Mouse (Mus musculus): ENCODE measurements around the gene Adcy1. TPM values are rescaled to one million over a fixed set of nuclear protein-coding genes. Genes with fewer than 3 reads are reported as not detected.

Adcy1 gene
- polyA plus RNA-seq, 1 experiment, result not detected

DNA sequence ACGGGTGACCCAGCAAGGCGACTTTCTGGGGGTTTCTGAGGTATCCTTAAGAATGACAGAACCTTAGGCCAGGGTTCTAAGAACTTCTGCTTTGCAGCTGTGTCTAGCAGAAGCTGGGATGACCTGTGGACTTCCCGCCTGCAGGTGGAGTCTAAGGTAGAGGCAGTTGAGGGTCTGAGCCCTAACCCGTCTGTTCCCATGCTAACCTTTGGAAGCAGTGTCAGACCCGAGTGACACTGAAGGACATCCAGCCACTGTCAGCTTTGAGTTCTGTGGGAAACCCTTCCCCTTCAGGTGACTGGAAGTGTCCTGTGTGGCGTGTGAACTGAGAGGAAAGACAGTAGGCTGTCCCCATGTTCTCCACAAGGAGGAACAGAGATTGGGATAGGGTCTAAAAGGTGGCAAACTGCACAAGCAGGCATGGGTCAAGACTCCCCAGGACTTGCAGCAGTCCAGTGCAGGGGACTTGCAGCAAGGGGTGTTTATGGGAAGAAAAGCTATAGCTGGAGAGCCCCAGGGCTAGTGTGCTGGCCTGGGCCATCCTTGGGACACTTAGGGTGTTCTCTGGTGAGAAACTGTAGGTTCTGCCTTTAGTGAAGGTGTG is 8.5 kb upstream of the Adcy1 start:
- Histone ChIP-seq H3K27ac (ENCODE audit: insufficient read depth, low read depth, low read length) (no peak overlapping the region), H3K4me1 (ENCODE audit: control insufficient read depth, insufficient read depth, low read length) (no peaks in the 10 kb centered on the region), H3K4me3 (ENCODE audit: insufficient read depth, low read length) (no peak overlapping the region)
- TF ChIP-seq CTCF (IDR thresholded peaks at IDR 0.05; ENCODE audit: low read depth, low read length) (no peak), POLR2A (IDR thresholded peaks at IDR 0.05; ENCODE audit: borderline replicate concordance, low read depth, low read length) (no peak)

DNA sequence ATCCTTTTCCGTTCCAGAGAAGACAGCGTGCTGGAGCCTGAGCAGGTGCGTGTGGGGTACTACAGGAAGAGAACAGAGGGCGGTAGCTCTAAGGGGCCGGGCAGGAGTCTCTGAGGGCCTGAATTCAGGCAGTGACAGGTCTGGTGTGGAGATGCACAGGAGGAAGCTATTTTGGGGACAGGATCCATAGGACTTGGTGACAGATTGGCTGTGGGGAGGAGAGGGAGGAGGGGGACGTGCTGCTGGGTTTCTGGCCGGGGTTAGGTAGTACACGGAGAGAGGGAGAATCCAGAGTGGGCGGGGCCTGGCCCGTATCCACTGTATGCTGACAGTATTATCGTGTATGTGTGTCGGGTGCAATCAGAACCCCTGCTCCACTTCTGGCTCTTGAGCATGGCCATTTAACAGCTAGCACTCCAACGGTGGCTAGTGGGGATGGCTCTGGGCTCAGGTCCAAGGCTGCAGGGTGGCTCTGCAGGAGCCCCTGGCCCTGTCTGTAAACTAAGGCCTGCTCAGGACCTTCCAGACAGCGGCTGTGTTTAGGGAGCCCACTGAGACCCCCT is 7.8 kb upstream of the Adcy1 start:
- TF ChIP-seq CTCF (IDR thresholded peaks at IDR 0.05; ENCODE audit: low read depth, low read length), result no peak
- TF ChIP-seq POLR2A (IDR thresholded peaks at IDR 0.05; ENCODE audit: borderline replicate concordance, low read depth, low read length), result no peak
- Histone ChIP-seq H3K27ac (ENCODE audit: insufficient read depth, low read depth, low read length) (no peak overlapping the region), H3K4me1 (ENCODE audit: control insufficient read depth, insufficient read depth, low read length) (no peaks in the 10 kb centered on the region), H3K4me3 (ENCODE audit: insufficient read depth, low read length) (no peak overlapping the region)

- no peak overlapping the region for H3K4me3 ChIP-seq (ENCODE audit: insufficient read depth, low read length)
- no peaks in the 10 kb centered on the region for H3K4me1 ChIP-seq (ENCODE audit: control insufficient read depth, insufficient read depth, low read length)
- H3K27ac ChIP-seq (ENCODE audit: insufficient read depth, low read depth, low read length), result no peak overlapping the region
- TF ChIP-seq CTCF (IDR thresholded peaks at IDR 0.05; ENCODE audit: low read depth, low read length), result no peak
- TF ChIP-seq POLR2A (IDR thresholded peaks at IDR 0.05; ENCODE audit: borderline replicate concordance, low read depth, low read length), result no peak
Measured at GRCm38 (mm10) chr11:7056121-7056520, 7.2 kb upstream of the Adcy1 start.

DNA sequence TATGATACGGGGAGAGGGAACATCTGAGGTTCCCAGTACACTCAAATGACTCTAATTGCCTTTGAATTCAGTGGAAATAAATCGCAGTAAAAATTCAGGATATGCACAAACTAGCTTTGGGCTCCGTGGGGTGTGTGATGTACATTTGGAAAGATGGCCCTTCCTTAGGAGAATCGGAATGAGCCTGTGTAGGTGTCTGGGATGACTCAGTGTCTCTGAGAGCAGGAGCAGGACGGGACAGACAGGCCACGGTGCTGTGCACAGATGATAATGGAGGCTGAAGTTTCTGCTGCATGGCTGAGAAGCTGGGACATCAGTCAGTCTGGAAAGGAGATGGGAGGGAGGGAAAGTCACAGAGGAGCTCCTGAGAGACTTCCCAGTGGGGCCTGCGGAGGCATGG is 5.5 kb upstream of the Adcy1 start:
- no peak overlapping the region for H3K27ac ChIP-seq (ENCODE audit: insufficient read depth, low read depth, low read length)
- TF ChIP-seq POLR2A (IDR thresholded peaks at IDR 0.05; ENCODE audit: borderline replicate concordance, low read depth, low read length), result no peak
- TF ChIP-seq CTCF (IDR thresholded peaks at IDR 0.05; ENCODE audit: low read depth, low read length), result no peak
- H3K4me1 ChIP-seq (ENCODE audit: control insufficient read depth, insufficient read depth, low read length), result no peaks in the 10 kb centered on the region
- no peak overlapping the region for H3K4me3 ChIP-seq (ENCODE audit: insufficient read depth, low read length)

DNA sequence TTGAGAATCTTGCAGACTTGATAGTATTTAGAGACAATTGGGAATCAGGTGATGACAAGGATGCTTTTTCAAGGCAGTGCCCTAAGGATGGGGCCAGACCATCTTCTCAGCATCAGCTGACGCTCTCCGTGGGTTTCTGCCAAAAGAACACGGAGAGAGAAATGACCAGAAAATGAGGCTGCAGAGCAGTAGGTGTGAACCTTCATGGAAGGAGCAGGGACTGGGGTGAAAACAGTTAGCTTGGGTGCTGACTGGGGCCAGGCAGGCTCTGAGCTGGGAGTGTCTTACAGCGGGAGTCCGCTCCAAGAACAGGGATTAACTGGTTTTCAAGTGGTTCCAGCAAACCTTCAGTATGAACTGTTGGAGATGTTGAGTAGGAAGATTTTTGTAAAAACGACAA is 1.3 kb upstream of the Adcy1 start:
- H3K4me1 ChIP-seq (ENCODE audit: control insufficient read depth, insufficient read depth, low read length), result no peaks in the 10 kb centered on the region
- no peak for TF ChIP-seq POLR2A (IDR thresholded peaks at IDR 0.05; ENCODE audit: borderline replicate concordance, low read depth, low read length)
- no peak for TF ChIP-seq CTCF (IDR thresholded peaks at IDR 0.05; ENCODE audit: low read depth, low read length)
- no peak overlapping the region for H3K27ac ChIP-seq (ENCODE audit: insufficient read depth, low read depth, low read length)
- H3K4me3 ChIP-seq (ENCODE audit: insufficient read depth, low read length), result no peak overlapping the region

- no peak for TF ChIP-seq POLR2A (IDR thresholded peaks at IDR 0.05; ENCODE audit: borderline replicate concordance, low read depth, low read length)
- Histone ChIP-seq H3K27ac (ENCODE audit: insufficient read depth, low read depth, low read length) (no peak overlapping the region), H3K4me1 (ENCODE audit: control insufficient read depth, insufficient read depth, low read length) (no peaks in the 10 kb centered on the region), H3K4me3 (ENCODE audit: insufficient read depth, low read length) (no peak overlapping the region)
Measured at GRCm38 (mm10) chr11:7062566-7062965, 723 bp upstream of the Adcy1 start.

- TF ChIP-seq POLR2A (IDR thresholded peaks at IDR 0.05; ENCODE audit: borderline replicate concordance, low read depth, low read length) (no peak), CTCF (IDR thresholded peaks at IDR 0.05; ENCODE audit: low read depth, low read length) (no peak)
- no peak overlapping the region for H3K4me3 ChIP-seq (ENCODE audit: insufficient read depth, low read length)
Measured at GRCm38 (mm10) chr11:7063681-7064267, 485 bp downstream of the Adcy1 start.

DNA sequence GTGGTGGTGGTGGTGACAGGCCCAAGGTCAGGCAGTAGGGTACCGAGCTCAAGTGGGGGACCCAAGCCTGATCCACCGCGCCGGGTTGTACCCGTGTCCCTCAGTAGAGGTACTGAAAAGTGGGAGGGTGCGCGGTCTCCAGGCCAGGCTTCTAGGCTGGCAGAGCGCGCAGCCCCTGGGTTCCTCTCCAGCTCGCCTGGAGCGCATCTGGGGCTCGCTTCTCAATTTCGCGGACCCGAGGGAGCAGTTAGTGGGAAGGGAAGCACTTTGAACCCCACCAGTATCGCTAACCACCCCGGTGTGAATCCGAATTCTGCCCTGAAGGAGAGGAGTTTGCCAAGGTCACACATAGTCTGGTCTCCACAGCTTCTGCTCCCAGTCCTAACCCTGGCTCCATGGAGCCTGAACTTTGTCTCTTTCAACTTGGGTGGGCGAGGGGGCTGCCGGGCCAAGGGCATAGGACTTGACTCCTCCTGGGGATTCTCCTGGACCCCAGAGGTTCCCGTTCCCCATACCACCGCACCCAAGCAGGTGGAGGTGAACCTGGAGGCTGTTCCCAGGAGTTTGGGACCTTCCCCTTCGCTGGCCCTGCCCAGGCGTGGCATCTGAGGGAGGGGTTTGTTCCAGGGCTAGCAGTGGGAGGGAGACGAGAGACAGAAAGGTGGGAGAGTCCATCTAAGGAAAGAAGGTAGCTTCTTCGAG is 1.3 kb downstream of the Adcy1 start:
- Histone ChIP-seq H3K27ac (ENCODE audit: insufficient read depth, low read depth, low read length) (no peak overlapping the region), H3K4me3 (ENCODE audit: insufficient read depth, low read length) (no peak overlapping the region), H3K4me1 (ENCODE audit: control insufficient read depth, insufficient read depth, low read length) (no peaks in the 10 kb centered on the region)
- TF ChIP-seq CTCF (IDR thresholded peaks at IDR 0.05; ENCODE audit: low read depth, low read length), result no peak
- TF ChIP-seq POLR2A (IDR thresholded peaks at IDR 0.05; ENCODE audit: borderline replicate concordance, low read depth, low read length), result no peak

More at GRCm38 (mm10) chr11:7063681-7064267, 485 bp downstream of the Adcy1 start:
- Histone ChIP-seq H3K27ac (ENCODE audit: insufficient read depth, low read depth, low read length) (no peak overlapping the region), H3K4me1 (ENCODE audit: control insufficient read depth, insufficient read depth, low read length) (no peaks in the 10 kb centered on the region)

DNA sequence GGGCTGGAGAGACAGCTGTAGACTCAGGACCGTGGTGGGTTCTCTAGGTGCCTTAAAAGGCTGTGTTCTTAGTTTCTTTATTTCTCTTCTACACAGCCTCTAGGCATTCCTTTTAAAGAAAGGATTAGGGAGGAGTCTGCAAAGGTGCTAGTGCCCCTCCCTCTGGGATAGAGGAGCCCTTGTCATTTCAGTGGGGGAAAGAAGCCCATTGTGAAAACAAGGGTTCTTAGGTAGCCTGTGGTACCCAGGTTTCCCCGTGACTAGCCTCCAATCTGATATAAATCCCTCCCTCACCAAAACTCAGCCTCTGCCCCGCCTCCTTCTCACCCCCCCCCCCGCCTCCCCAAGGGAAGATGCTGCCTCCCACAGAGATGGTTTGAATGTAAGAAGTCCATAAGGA is 2.1 kb downstream of the Adcy1 start:
- TF ChIP-seq CTCF (IDR thresholded peaks at IDR 0.05; ENCODE audit: low read depth, low read length) (no peak), POLR2A (IDR thresholded peaks at IDR 0.05; ENCODE audit: borderline replicate concordance, low read depth, low read length) (no peak)
- no peaks in the 10 kb centered on the region for H3K4me1 ChIP-seq (ENCODE audit: control insufficient read depth, insufficient read depth, low read length)
- H3K27ac ChIP-seq (ENCODE audit: insufficient read depth, low read depth, low read length), result no peak overlapping the region
- no peak overlapping the region for H3K4me3 ChIP-seq (ENCODE audit: insufficient read depth, low read length)

DNA sequence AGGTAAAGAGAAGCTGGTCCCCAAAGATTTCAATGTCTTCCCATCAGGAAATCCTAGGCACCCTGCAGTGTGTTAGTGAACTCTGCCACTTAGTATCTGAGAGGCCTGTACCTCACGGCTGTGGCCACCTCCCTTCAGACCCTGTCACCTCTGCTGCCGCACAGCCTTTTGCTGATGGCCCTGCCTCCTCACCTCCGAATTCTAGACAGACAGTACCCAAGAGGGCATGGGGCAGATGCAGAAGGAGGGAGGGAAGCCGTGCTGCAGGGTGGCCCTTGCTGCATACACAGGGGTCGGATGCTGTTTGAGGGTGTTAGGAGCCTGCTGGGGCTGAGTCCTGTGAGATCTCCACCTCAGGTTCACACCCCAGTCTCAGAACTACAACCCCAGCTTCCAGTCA is 2.6 kb downstream of the Adcy1 start:
- Histone ChIP-seq H3K4me1 (ENCODE audit: control insufficient read depth, insufficient read depth, low read length) (no peaks in the 10 kb centered on the region), H3K4me3 (ENCODE audit: insufficient read depth, low read length) (no peak overlapping the region), H3K27ac (ENCODE audit: insufficient read depth, low read depth, low read length) (no peak overlapping the region)
- no peak for TF ChIP-seq CTCF (IDR thresholded peaks at IDR 0.05; ENCODE audit: low read depth, low read length)
- TF ChIP-seq POLR2A (IDR thresholded peaks at IDR 0.05; ENCODE audit: borderline replicate concordance, low read depth, low read length), result no peak

Data from bone marrow macrophage, adult 2 months (primary cell).